Mouse (Mus musculus): ENCODE data around the gene Zfp36. TPM values are rescaled to one million over a fixed set of nuclear protein-coding genes. Genes with fewer than 3 reads are reported as not detected.

The Zfp36 gene
- polyA plus RNA-seq, 2 experiments from 2014 or later, result 156 to 341 TPM

DNA sequence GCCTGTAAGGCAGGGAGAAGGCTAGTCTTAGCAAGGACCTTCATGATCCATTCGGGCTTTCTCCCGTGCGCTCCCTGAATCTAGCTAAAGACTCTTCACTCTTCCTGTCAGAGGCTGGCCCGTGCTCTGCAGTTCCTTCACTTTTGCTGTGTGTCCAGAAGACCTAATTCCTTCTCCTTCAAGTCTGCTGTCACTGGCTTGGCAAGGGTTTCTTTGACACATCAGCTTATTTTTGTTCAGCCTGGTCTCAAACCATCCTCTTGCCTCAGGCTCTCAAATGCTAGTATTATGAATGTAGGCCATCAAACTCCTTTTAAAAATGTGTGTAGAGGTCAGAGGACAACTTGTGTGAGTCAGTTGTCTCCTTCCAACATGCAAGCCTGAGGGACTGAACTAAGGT, 3.6 kb upstream of the Zfp36 start:
- no peak for ATAC-seq

DNA sequence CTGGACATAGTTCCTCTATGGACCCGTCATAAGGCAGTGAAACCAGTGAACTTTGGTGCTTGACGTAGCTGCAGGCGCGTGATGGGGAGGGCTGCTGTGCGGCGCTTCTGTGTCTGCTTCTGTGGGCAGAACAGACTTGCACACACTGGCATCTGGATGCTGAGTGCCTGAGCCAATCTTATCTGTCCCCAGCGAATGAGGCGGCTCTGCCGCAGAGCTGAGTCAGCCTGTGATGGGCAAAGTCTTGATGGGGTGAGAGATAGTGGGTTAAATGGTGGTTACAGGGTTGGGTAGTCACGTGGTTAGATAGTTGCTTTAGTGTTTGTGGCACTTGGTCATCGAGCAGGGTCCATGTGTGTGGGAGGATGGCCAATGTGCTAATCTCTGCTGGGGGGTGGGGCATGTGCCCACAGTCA, 2.9 kb upstream of the Zfp36 start:
- peak; percentile 44 for ATAC-seq

DNA sequence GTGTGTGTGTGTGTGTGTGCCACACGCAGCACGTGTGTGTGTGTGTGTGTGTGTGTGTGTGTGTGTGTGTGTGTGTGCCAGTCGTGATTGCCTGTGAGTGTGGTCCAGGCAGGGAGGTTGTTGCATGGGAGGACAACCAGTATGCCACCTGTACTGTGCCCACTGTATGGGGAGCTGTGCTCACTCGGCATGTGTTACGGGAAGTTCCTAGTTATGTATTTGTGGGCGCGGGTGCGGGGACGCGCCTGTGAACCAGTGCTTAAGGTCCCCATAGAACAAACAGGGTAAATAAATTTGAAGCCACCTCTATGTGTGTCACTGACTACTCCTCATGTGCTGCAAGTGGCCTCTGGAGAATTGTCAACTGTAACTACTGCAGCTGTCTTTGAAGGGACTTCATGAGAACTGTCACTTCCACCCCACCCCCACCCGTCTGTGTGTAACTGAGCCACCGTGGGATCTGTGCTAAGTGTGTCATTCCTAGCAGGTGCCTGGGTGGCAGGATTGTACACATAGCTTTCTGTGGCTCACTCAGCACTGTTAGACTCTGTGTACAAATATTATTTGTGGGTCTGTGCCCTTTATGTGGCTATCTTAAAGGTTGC, 2.4 kb upstream of the Zfp36 start:
- peak; percentile 5 for ATAC-seq

DNA sequence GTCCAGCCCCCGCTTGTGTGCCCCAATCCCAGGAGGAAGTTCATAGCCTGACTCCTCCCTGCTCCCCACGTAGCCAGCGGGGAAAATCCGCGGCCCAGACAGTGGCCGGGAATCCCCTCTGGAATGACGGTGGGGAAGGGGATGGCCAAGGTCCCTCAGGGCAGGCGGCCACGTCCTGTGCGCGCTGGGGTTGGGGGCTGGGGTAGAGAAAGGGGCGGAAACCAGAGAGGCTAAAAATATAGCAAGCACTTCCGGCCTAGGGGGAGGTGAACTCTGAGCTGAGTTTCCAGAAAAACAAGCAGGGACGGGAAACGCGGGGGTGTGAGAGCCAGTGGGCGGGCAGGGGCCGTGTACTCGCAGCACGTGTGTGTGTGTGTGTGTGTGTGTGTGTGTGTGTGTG, 1.9 kb upstream of the Zfp36 start:
- peak; percentile 40 for ATAC-seq

DNA sequence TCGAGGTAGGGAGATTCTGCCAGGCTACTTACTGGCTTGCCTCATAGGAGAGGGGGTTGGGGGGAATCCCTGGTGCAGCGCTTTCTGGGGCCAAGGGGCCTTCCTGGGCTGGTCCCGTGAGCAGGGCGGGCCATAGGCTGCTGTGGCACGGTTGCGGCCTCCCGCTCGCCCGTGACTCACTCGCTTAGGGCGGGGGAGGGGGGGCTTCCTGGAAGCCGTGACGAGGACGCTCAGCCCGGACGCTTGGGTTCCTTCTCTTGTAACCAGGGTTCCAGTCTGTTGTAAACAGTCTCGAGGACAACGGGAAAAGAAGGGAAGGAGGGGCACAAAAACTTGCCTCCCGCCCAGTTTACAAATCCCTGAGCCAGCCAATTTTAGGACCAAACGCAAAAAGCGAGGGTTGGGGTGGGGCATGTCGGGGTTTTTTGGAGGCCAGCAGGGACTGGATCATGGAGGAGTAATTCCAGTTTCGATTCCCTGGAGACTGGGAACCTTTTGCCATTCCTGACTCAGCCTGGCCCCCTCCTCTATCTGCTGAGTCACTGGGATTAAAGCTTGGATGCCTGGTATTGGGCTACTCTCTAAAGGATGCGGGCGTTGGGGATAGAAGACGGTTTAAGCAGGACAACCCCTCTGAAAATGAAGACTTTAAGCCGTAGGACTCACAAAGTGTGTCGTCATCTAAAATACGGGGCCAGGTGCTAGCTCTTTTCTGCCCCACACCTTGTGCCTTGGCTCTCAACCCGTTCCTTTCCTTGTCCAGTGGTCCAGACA, 1.2 kb upstream of the Zfp36 start:
- peak; percentile 49 for ATAC-seq

DNA sequence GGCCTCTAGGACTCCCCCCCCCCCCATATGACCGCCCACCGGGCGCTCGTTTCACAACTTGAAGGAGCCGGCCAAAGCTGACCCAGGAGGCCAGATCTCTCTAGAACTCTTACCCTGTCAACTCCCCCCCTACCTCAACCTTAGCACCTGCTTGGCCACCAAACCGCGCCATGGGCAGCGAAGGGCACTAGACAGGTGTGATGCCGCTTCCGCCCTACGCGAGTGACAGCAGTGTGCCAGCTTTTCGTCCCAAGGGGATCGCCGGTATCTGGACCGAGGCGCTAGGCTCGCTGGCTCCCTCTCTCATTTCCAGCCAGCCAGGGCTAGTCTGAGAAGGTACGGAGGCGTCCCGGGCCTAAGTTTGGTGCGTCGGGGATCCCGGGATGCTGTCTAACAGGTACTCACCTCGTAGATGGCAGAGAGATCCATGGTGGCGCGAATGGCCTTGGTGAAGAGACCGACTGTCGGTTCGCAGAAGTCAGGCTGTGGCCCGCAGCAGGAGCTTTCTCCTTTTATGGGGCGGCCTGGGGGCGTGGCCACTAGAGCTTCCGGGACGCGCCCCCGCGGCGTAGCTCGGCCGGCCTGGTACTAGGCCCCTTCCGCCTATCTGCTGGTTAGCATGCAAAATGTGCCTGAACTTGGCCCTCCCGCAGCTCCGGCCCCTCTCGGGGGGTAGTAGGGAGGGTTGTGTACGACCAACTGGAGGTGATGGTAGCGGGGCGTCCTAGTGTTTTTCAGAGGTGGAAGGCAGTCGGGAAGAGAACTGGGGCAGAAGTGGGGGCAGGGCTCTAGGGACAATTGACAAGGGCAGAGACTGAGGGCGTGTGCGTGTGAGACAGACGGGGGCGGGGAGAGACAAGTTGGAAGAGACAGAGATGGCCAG, 1.0 kb downstream of the Zfp36 start:
- ATAC-seq, result peak; percentile 26

DNA sequence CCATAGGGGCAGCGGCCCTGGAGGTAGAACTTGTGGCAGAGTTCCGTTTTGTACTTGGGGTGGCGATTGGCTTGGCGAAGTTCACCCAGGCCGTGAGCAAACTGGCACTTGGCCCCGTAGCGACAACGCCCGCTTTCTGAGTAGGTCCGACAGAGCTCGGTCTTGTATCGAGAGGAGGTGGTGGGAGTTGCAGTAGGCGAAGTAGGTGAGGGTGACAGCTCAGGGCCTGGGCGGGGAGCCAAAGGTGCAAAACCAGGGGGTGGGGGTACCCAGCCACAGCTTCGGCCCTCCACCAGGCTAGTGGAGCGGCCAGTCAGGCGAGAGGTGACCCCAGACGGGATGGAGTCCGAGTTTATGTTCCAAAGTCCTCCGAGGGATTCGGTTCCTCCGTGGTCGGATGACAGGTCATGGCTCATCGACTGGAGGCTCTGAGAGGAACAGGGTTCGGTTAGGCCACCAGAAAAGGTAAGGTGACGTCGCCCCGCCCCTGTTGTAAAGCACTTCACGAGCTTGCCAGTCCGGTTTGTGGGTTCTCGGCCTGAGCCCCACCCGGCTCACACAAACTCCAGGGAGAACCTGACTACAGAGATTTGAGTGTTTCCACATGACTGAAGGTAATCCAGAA, 1.9 kb downstream of the Zfp36 start:
- no peak for ATAC-seq

DNA sequence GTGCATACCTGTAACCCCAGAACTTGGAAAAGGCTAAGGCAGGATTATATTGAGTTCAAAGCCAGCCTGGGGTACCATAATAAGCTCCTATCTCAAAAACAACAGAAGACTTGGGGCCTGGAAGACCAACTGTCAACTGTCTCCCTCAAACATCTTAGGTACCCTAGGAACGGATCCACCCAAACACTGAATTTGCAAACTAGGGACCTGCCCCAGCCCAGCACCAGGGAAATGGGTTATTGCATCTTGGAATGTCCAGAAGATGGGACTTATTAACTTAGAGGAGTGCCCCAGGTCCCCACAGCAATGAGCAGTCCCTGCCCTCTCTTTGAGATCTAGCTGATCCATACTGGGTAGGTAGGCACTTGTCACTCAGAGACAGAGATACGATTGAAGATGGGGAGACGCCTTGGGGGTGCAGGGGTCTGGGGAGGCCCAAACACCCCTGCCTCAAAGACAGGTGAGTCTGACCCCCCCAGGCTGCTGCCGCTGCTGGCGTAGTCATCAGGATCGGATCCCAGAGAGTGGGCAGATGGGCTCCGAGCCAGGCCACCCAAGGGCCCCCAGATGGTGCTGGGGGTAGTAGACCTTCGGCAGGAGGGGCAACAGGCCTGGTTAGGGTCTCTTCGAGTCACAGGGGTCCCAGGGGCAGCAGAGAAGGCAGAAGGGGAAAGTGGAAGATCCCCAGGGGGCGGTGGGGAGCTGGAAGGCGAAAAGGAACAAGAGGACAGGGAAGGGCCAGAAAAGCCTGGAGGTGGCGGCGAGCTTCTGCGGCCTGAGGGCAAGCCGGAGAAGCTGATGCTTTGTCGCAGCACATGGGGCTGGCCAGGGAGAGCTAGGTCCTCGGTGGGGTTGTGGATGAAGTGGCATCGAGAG, 2.6 kb downstream of the Zfp36 start:
- no peak for ATAC-seq

DNA sequence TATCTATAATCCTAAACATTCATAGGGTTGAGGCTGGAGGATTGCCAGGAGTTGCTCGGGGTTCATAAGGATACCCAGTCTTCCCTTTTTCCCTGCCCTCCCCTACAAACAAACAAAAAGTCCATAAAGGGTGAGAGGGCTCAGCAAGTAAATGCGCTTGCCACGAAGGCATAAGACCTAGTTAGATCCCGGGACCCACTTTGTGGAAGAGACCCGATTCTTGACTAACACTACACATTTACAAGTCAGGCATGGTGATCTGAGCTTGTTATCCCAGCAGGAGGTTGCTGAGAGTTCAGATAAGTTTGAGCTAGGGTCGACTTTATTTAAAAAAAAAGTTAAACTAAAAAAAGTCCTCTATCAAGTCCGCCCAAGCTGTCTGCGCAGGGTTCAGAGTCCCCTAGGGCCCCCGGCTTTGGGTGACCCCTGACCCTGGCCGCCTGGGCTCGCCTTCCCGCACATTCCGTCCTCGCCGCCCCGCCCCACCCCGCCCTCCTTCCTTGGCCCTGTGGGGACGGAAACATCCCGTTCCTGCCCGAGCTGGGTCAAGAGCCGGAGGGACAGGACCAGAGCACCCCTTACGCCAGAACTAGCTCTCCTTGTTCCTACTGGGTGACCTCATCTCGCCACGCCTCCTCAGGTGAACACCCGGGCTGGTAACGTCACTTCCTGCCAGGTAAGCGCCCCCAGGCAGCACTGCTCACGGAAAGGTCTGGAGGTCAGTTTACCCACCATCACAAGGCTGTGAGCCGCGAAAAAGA, 3.9 kb downstream of the Zfp36 start:
- ATAC-seq, result peak; percentile 6

DNA sequence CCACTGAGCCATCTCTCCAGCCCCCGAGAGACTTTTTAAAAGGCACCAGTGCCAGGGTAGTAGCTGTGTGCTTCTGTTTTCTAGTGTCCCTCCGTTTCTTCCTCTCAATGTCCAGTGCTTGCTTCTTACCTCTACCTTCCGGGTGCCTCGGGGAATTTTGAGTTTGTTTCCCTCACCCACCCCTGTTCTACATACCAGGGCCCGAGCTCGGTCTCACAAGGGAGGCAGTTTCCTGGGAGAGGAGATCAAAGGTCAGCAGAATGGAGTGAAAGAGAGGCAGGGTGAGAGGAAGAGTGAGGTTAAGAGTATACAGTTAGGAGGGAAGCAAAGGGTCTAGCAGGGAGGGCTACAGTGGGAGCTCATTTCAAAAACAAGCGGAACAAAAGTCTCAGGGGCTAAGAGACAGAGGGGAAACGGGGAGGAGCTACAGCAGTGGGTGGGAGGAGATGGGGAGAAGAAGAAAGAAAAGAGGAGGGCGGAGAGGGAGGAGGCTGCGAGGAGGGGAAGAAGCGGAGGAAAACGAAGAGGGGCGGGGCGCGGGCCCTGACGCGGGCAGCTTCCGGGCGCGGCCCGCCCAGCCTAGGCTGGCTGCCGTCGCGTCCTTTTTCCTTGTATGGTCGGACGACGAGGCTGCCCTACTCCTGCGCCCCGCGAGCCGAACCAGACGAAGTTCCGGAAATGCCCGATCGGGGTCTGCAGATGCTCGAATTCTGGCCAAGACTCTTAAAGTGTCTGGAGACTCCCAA, 4.7 kb downstream of the Zfp36 start:
- ATAC-seq, result peak; percentile 40

DNA sequence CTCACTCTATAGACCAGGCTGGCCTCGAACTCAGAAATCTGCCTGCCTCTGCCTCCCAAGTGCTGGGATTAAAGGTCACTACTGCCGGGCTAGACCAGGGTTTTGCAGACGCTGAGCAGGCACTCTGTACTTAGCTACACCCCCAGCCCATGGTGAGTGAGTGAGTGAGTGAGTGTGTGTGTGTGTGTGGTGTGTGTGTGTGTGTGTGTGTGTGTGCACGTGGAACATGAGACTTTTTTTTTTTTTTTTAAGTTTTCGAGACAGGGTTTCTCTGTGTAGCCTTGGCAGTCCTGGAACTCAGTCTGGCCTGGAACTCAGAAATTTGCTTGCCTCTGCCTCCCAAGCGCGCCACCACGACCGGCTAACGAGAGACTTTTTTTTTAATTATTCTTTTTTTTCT, 5.4 kb downstream of the Zfp36 start:
- no peak for ATAC-seq

DNA sequence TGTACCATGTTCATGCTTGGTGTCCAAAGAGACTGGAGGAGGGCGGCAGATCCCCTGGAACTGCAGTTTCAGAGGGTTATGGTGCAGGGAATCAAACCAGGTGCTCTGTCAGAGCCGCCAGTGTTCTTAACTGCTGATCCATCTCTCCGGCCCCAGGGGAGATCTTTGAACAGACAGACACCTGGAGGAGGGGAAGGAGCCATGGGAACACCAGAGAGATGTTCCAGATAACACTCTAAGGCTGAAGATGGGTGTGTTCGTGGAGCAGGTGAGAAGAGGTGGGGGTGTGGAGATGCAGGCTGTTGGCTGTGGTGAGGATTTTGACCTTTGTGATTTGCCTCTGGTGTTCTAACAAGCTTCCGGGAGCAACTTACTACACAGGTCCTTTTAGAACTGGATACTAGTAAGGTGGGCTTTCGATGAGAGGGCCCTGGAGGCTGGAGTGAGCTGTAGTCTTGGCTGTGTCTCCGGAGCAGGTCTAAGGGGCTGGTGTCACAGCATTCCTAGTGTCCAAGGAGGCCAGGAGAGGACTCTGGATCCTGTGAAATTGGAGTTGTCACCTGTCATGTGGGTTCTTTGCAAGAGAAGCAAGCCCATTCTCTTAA, 6.1 kb downstream of the Zfp36 start:
- ATAC-seq, result no peak

DNA sequence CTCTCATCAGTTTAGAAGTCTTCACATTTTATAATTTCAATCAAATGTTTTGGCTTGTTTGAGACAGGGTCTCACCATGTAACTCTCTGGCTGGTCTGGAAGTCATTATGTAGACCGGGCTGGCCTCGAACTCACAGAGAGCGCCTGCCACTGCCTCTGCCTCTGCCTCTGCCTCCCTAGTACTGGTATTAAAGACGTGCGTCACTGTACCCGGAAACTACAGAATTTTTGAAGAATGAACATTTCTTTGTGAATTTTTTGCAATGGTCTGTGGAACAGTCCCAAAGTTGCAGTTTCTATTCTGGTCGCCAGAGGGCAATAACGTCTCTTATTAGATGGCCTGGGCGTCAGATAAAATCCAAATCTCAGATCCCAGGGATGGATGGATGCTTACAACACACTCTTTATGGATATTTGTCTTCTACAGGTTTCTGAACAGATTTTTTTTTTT, 6.9 kb downstream of the Zfp36 start:
- peak; percentile 42 for ATAC-seq

DNA sequence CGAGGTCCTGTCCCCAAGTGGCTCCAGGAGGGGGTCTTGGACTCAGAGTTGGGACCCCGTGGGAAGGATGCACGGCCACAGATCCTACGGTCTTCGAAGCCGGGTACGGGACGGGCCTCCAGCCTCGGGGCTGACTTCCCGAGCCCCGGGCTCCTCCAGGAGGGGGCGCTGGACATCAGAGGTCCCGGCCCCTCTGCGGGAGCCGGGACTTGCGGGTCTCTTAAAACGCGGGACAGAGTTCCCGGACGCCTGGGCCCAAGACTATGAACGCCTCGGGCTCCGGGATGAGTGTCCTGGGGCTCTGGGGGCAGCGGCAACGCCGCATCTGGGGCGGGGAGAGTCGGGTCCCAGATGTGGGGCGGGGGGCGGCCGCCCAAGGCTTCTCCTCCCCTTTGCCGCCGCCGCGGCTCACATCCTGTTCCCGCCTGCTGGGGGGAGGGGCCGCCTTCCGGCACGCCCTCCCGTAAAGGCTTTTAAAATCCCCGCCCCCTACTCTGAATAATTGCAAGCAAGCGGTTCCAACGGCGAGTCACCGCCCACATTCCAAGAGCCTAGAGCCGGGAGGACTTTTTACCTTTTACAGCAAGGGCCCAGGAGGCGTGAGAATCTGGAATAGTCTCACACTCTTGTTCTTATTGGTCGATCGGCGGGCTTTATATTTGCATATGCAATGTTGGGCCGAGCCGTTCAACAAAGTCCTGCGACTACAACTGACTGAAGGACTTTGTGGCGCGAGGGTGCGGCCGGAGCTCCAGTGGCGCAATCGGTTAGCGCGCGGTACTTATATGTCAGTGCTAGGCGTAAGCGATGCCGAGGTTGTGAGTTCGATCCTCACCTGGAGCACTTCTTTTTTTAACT, 7.6 kb downstream of the Zfp36 start, which contains the start of gene Plekhg2:
Plekhg2 (minus strand) TSS at position 349 of the 858 bp plus-strand sequence.
- peak; percentile 62 for ATAC-seq

DNA sequence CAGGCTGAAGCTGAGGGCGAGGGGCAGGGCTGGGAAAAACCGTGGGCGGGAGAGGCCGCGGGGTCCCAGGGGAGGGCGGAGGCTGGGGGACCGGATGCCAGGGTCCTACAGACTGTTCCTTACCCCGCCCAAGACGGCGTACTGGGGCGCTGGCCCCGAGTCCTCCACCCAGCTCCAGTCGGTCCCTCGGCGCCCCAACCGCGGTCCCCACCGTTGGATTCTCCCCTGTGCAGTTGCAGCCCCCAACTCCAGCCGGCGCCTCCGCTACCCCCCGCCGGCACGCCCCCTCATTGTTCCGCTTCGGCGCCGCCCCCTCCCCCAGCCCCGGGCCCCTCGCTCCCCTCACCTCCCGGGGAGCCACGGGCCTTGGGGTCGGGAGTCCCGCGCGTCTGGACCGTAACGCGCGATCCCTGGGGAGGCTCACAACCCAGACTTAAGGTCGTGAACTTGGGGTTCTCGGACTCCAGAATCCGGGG, 8.5 kb downstream of the Zfp36 start:
- ATAC-seq, result no peak

DNA sequence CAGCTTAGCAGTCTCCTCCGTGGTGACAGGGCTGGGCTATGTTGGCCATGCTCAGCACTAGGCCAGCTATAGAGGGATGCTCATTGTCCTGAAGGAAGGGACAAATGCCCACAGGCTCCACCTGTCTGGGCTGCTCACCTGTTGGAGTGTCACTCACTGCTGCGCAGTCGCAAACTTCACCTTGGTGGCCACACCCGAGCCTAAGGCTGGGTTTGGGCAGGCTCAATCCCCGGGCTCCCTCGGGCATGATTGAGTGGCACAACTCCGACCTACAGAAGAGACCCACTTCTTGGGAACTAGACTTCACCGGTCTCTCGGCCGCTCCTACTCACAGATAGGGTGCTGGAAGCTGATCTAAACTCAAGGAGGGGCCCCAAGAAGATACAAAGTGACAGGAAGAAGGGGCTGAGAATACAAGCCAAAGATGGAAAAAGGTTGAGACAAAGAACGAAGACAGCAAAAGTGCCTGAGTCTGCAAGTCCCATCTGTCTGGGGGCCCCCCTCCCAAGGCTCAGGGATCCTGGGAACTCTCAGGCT, 9.0 kb downstream of the Zfp36 start:
- no peak for ATAC-seq

DNA sequence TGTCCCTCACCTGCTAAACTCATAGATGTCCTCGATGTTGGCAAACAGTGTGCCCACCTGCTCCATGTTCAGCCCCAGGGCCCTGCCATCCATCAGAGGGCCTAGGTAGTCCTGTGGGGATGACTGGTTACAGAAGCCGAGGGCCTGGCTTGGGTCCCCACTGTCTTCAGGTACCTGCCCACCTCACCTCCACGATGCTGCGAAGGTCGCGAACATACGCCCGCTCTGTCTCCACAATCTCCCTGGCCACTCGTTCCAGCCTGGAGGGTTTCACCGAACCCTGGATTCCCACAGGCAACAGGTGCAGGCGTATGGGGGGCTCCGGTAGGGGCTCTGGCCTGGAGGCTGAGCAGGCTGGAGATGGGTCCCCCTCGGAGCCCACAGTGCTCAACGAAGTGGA, 10.0 kb downstream of the Zfp36 start:
- ATAC-seq, result no peak

DNA sequence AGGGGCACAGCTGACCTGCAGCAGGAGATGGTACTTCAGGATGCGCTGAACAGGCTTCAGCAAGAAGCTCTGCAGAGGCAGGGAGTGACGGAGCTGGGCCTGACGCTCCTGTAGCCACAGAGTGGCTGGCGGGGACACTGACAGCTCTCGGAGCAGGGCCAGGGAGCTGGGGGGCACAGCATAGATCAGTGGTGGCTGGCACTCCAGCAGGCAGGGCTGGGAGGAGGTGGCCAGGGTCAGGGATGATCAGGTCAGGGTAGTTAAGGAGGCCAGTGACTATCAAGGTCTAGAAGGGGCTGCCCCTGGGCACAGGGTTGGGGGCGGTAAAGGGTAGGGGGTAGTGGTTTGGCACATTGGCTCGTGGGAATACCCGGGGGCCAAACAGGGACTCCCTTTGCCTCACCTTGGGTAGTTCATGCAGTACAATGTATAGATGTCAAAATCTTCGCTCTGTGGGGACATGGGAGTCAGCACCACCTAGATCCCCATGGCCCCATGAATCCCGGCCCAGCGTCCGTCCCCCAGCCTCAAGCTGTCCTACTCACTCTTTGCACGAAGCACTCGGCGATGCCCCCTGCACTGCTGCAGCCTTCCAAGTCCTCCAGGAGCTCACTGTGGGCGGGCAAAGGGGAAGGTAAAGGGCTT, 11.7 kb downstream of the Zfp36 start:
- ATAC-seq, result no peak
